Mouse (Mus musculus) G1E (cell line): Measurements from ENCODE around the gene D1Ertd622e. TPM values are rescaled to one million over a fixed set of nuclear protein-coding genes. Genes with fewer than 3 reads are reported as not detected.

Source experiments
- ATAC-seq: 2 replicates; pipeline ENCODE4 v1.8.0; 2016; ENCODE audit warnings: mild to moderate bottlenecking; ENCODE audit not compliant: insufficient number of reproducible peaks, poor library complexity, low FRiP score, severe bottlenecking; ENCODE audit errors: extremely low read depth
- DNase-seq: peaks from one replicate; pipeline ENCODE4 v3.0.0; 2012; ENCODE audit warnings: low spot score
- H3K27me3 ChIP-seq: 2 replicates; pipeline ENCODE4 v1.6.1; 2012; ENCODE audit warnings: mild to moderate bottlenecking, low read length, inconsistent platforms; ENCODE audit not compliant: insufficient read depth
- H3K36me3 ChIP-seq: replicated peaks from 2 replicates; pipeline ENCODE3; 2012; ENCODE audit warnings: mild to moderate bottlenecking, inconsistent platforms
- H3K4me1 ChIP-seq: 2 replicates; pipeline ENCODE4 v1.6.1; 2012; ENCODE audit warnings: low read depth, low read length, inconsistent platforms, mixed read lengths; ENCODE audit not compliant: insufficient read depth
- H3K4me3 ChIP-seq: 2 replicates; pipeline ENCODE4 v1.5.1; 2012; ENCODE audit warnings: low read depth, mild to moderate bottlenecking, inconsistent platforms, low read length, moderate library complexity, mixed read lengths
- H3K9me3 ChIP-seq: replicated peaks from 2 replicates; pipeline ENCODE4 v1.6.1; 2012; ENCODE audit warnings: inconsistent platforms
- CTCF ChIP-seq: IDR thresholded peaks from 2 replicates; pipeline ENCODE4 v1.5.1; 2012; ENCODE audit warnings: low read depth, low read length, inconsistent platforms, mixed read lengths
- GATA1 ChIP-seq: IDR thresholded peaks from 2 replicates; pipeline ENCODE4 v1.6.1; 2012; ENCODE audit warnings: borderline replicate concordance, low read length, inconsistent platforms, mixed read lengths
- GATA2 ChIP-seq: IDR thresholded peaks from 2 replicates; pipeline ENCODE4 v1.6.1; 2012; ENCODE audit warnings: low read depth, low read length, inconsistent platforms, borderline replicate concordance
- POLR2AphosphoS5 ChIP-seq: IDR thresholded peaks from 2 replicates; pipeline ENCODE4 v1.6.1; 2012; ENCODE audit warnings: low read depth, low read length, inconsistent platforms; ENCODE audit not compliant: insufficient replicate concordance
- TAL1 ChIP-seq: conservative IDR thresholded peaks from 2 replicates; pipeline ENCODE4 v1.6.1; 2012; ENCODE audit warnings: low read depth, low read length, inconsistent platforms, mixed read lengths
- polyA plus RNA-seq: library from polyadenylated mRNA; stranded (reverse); fragments of >175 nt; gene quantifications from 2 replicates; pipeline ENCODE4 v1.2.3, GENCODE M21; 2012
- total RNA-seq, 2 experiments: library from RNA; stranded (forward) in 1 of 2; stranded (reverse) in 1 of 2; fragments of 200-1000 nt in 1 of 2; fragments of >200 nt in 1 of 2; fragmentation: Nextera tagmentation in 1 of 2; gene quantifications; 2 replicates each; pipeline ENCODE4 v1.2.3; 2014 to 2017

Gene D1Ertd622e
- total and polyA plus RNA-seq, 3 experiments = 2.6 to 12.4 (median 6.5) TPM

- Histone ChIP-seq H3K27me3 (no peaks in the 10 kb centered on the region), H3K4me1 (no peaks in the 10 kb centered on the region), H3K36me3 (no peaks in the 10 kb centered on the region), H3K9me3 (no peaks in the 10 kb centered on the region), H3K4me3 (no peak overlapping the region)
- DNase-seq (no peak), ATAC-seq (no peak)
- TF ChIP-seq TAL1 (no peak), POLR2AphosphoS5 (no peak), GATA1 (no peak), GATA2 (no peak), CTCF (no peak)
These were observed 42.1 kb downstream of the D1Ertd622e start for GRCm38 (mm10) chr1:97619621-97620320.

- ATAC-seq = no peak
- Histone ChIP-seq H3K4me3 (no peak overlapping the region), H3K27me3 (no peaks in the 10 kb centered on the region), H3K4me1 (no peaks in the 10 kb centered on the region), H3K36me3 (no peaks in the 10 kb centered on the region), H3K9me3 (no peaks in the 10 kb centered on the region)
- DNase-seq = no peak
- TF ChIP-seq GATA1 (no peak), POLR2AphosphoS5 (no peak), CTCF (no peak), GATA2 (no peak), TAL1 (no peak)
These were observed 46.3 kb downstream of the D1Ertd622e start for GRCm38 (mm10) chr1:97615525-97615924.

DNA sequence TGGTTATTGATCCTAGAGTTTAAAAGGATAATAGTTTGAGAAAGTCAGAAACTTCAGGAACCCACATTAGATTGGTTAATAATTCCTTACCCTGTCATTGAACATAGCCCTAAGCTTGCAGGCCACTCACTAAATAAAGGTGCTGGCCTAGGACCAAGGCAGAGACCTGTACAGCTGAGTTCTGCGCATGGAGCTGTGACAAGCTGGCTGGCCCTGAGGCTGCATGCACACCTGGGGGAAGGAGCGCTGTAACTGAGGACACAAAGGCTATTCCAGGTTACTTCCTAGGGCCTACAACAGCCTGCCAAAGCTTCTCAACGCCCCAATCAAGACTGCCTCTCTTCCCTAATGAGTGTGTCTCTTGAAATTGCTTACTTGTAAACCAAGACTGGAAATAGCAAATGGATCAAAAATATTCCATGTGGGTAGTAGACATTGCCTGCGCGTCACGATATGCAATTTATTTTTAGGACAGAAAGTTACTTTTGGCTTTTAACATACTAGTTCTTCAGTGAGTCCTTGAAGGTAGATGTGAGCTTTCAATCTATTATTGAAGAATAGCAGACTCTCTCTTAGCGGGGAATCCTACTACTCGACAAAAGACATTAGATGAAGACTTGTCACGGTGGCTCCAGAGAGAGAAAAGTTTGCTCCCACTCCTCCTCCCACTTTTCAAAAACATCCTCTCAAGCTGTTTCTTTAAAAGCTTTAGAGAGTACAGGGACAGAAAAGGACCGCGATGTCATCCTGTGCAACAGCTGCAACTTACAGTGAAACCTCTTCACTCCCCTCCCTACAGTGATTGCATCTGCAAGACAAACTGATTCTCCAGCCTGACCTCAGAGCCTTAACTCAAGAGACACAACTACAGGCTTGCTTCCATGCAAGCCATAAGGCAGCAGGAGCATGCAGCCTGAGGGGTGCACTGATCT lies 47.1 kb downstream of the D1Ertd622e start:
- Histone ChIP-seq H3K4me3 (no peak overlapping the region), H3K36me3 (no peaks in the 10 kb centered on the region), H3K4me1 (no peaks in the 10 kb centered on the region), H3K27me3 (no peaks in the 10 kb centered on the region), H3K9me3 (no peaks in the 10 kb centered on the region)
- TF ChIP-seq CTCF = no peak
- TF ChIP-seq TAL1 = no peak
- TF ChIP-seq GATA1 = no peak
- TF ChIP-seq GATA2 = no peak
- no peak for TF ChIP-seq POLR2AphosphoS5
- no peak for ATAC-seq
- no peak for DNase-seq

GRCm38 (mm10) chr1:97611747-97612146 lies 50.1 kb downstream of the D1Ertd622e start:
- Histone ChIP-seq H3K36me3 (no peaks in the 10 kb centered on the region), H3K4me1 (no peaks in the 10 kb centered on the region), H3K4me3 (no peak overlapping the region), H3K9me3 (no peaks in the 10 kb centered on the region), H3K27me3 (no peaks in the 10 kb centered on the region)
- TF ChIP-seq CTCF (no peak), GATA1 (no peak), TAL1 (no peak), POLR2AphosphoS5 (no peak), GATA2 (no peak)
- DNase-seq = no peak
- ATAC-seq = no peak

- Histone ChIP-seq H3K4me3 (no peak overlapping the region), H3K9me3 (no peaks in the 10 kb centered on the region), H3K27me3 (no peaks in the 10 kb centered on the region), H3K4me1 (no peaks in the 10 kb centered on the region), H3K36me3 (no peaks in the 10 kb centered on the region)
- no peak for ATAC-seq
- TF ChIP-seq CTCF (no peak), TAL1 (no peak), GATA2 (no peak), POLR2AphosphoS5 (no peak), GATA1 (no peak)
- no peak for DNase-seq
These were observed 58.5 kb downstream of the D1Ertd622e start for GRCm38 (mm10) chr1:97603361-97603760.

DNA sequence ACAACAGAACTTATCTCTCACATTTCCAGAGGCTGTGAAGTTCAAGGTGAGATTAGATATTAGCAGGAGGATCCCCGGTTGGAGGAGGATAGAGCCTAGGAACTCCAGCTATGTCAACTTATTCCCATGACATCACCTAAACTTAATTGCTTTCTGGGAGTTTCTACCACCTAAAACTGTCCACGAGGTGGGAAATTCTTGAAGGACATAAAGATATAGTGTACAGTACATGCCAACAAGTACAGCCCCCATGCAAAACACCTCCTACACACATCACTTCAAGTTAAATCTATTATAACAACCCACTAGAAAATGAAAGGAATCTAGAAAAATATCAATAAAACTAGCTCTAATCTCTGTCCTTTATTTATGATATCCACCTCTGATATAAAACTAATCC lies 61.5 kb downstream of the D1Ertd622e start:
- Histone ChIP-seq H3K27me3 (no peaks in the 10 kb centered on the region), H3K36me3 (no peaks in the 10 kb centered on the region), H3K4me3 (no peak overlapping the region), H3K4me1 (no peaks in the 10 kb centered on the region), H3K9me3 (no peaks in the 10 kb centered on the region)
- ATAC-seq = no peak
- DNase-seq = no peak
- TF ChIP-seq CTCF = no peak
- no peak for TF ChIP-seq GATA1
- no peak for TF ChIP-seq POLR2AphosphoS5
- TF ChIP-seq GATA2 = no peak
- TF ChIP-seq TAL1 = no peak
